Mouse (Mus musculus): ENCODE measurements around the gene Aicda.

GRCm38 (mm10) chr6:122523289-122523688 lies 30.3 kb upstream of the Aicda start:
- peak; percentile 32 for TF ChIP-seq CTCF (IDR thresholded peaks at IDR 0.05; ENCODE audit: low read depth, low read length)
- no peak for TF ChIP-seq EP300 (IDR thresholded peaks at IDR 0.05; ENCODE audit: insufficient read depth, low read depth, low read length)
- TF ChIP-seq POLR2A (IDR thresholded peaks at IDR 0.05; ENCODE audit: insufficient read depth, low read length): no peak

All from ES-Bruce4 (cell line).